Mouse (Mus musculus) liver, adult 2 months (tissue): Measurements from ENCODE around the gene Bach2.

Source experiments
- CTCF ChIP-seq: fragments of 200-500 bp; IDR thresholded peaks from 2 replicates; pipeline ENCODE4 v1.5.1; 2011; ENCODE audit warnings: low read depth, low read length, control low read depth
- POLR2A ChIP-seq: fragments of 200-500 bp; IDR thresholded peaks from 2 replicates; pipeline ENCODE4 v1.6.1; 2011; ENCODE audit warnings: low read length, control low read depth; ENCODE audit not compliant: insufficient read depth; ENCODE audit errors: extremely low read depth

DNA sequence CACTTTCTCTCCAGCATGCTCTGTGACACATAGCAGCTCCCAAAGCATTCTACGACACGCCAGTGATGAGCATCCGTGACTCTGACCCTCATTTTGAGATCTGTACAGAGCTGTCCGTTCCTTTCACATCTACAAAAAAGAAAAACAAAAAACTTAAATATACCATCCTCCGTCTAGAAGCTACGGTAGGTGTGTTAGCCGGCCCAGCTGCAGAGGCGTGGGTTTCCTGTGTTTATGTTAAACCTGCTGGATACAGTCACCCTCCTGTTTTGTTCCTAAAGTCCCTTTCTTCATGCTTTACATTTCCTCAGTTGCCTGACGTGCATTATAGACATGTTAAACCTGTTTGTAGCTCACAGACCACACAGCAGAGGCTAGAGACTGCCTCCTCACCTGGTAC, 150.0 kb downstream of the Bach2 start:
- no peak for TF ChIP-seq POLR2A
- no peak for TF ChIP-seq CTCF
